Comparison of ENCODE assay signal across 23 mouse cellular contexts in genomic region chr4:35405301-35406006, GRCm38 (mm10).
A peak's percentile ranks its signal among the peaks of the same experiment; 100 is the strongest.
DNase-seq lines count a peak whose midpoint lies in the region; ATAC-seq and TF ChIP-seq lines count a peak whose summit lies in the region.
"Had no signal": no experiment of that assay in that cellular context is flagged by ENCODE, and none has a peak within 500 bp of the region (broad histone marks: within the 10 kb centered on the region; RNA-seq: fewer than 3 reads in every experiment).

No protein-coding gene starts in this region.

- H3K4me2 ChIP-seq in limb, embryonic 11.5 days (ENCODE audit: low read depth, severe bottlenecking), result no peak overlapping the region
- H3K4me2 ChIP-seq in midbrain, embryonic 13.5 days (replicated peaks), result no peak overlapping the region
- H3K4me2 ChIP-seq: embryonic facial prominence, embryonic 15.5 days; heart, embryonic 15.5 days; intestine, embryonic 15.5 days had no signal

- no peaks in the 10 kb centered on the region for H3K9me3 ChIP-seq in limb, embryonic 11.5 days (ENCODE audit: control insufficient read depth, low read length)
- no peaks in the 10 kb centered on the region for H3K9me3 ChIP-seq in limb, embryonic 10.5 days (replicated peaks)
- H3K9me3 ChIP-seq in midbrain, embryonic 13.5 days, result no peaks in the 10 kb centered on the region
- H3K9me3 ChIP-seq: embryonic facial prominence, embryonic 15.5 days; heart, embryonic 15.5 days; intestine, embryonic 15.5 days had no signal

- no peak for TF ChIP-seq POLR2A in brain, embryonic 14.5 days (IDR thresholded peaks at IDR 0.05; ENCODE audit: borderline replicate concordance, extremely low read depth, insufficient read depth, insufficient read length, poor library complexity, severe bottlenecking)

- peak; percentile 19 for DNase-seq in limb, embryonic 11.5 days (ENCODE audit: low spot score)
- no peak for DNase-seq in limb, embryonic 10.5 days (ENCODE audit: low spot score)
- DNase-seq in brain, adult 2 months (ENCODE audit: low read depth, low spot score), result peak; percentile 7
- DNase-seq in brain, embryonic 14.5 days (ENCODE audit: low read depth), result peak; percentile 62
- no peak for DNase-seq in kidney, postnatal 36 days
- no peak for DNase-seq in B cell, adult 2 months
- DNase-seq in urinary bladder, postnatal 10 days (ENCODE audit: low spot score), result no peak
- DNase-seq: adrenal gland, postnatal 10 days; cerebellum, adult 8-10 months; gastrocnemius, postnatal 36 days; heart, postnatal 4 days; layer of hippocampus, adult 9-11 months; liver; liver, postnatal 0 days had no signal

- no peak overlapping the region for H3K4me3 ChIP-seq in limb, embryonic 11.5 days (ENCODE audit: low read depth, low read length)
- H3K4me3 ChIP-seq in limb, embryonic 10.5 days, result no peak overlapping the region
- H3K4me3 ChIP-seq in midbrain, embryonic 13.5 days (replicated peaks), result no peak overlapping the region
- H3K4me3 ChIP-seq: embryonic facial prominence, embryonic 15.5 days; heart, embryonic 15.5 days; intestine, embryonic 15.5 days; left cerebral cortex, adult 2 months; myocyte had no signal

- no peak overlapping the region for H3K27ac ChIP-seq in limb, embryonic 11.5 days (replicated peaks; ENCODE audit: low read depth, low read length)
- H3K27ac ChIP-seq in limb, embryonic 10.5 days, result no peak overlapping the region
- H3K27ac ChIP-seq in midbrain, embryonic 13.5 days, result peak overlapping the region; percentile 56; the same call in 1 of the 2 replicates
- H3K27ac ChIP-seq: embryonic facial prominence, embryonic 15.5 days; heart, embryonic 15.5 days; intestine, embryonic 15.5 days; left cerebral cortex, adult 2 months; macrophage had no signal

- ATAC-seq in limb, embryonic 11.5 days (ENCODE audit: insufficient number of reproducible peaks, low FRiP score, low TSS enrichment, low read depth), result no peak
- ATAC-seq in midbrain, embryonic 13.5 days, result 0 out of 2 replicates have a peak, but pooled peaks have one; percentile 44
- ATAC-seq: activated CD4-positive, CD25-positive, alpha-beta regulatory T cell, adult 4 months; intestine, embryonic 15.5 days; liver, postnatal 0 days; lung, postnatal 0 days had no signal

- H3K4me1 ChIP-seq in limb, embryonic 11.5 days (ENCODE audit: control insufficient read depth, insufficient read depth, low read length), result no peaks in the 10 kb centered on the region
- peaks cover 23% of the 10 kb centered on the region for H3K4me1 ChIP-seq in limb, embryonic 10.5 days
- H3K4me1 ChIP-seq in midbrain, embryonic 13.5 days (replicated peaks), result peaks cover 15% of the 10 kb centered on the region
- H3K4me1 ChIP-seq: heart, embryonic 15.5 days; intestine, embryonic 15.5 days had no signal

- WGBS in limb, embryonic 11.5 days, result 74% methylated on average over 7 of the region's 7 CpGs
- 85% methylated on average over 7 of the region's 7 CpGs for WGBS in limb, embryonic 10.5 days
- WGBS in midbrain, embryonic 13.5 days, result 51% methylated on average over 7 of the region's 7 CpGs

- no peaks in the 10 kb centered on the region for H3K36me3 ChIP-seq in limb, embryonic 11.5 days (ENCODE audit: control insufficient read depth, insufficient read depth, low read length)
- H3K36me3 ChIP-seq in limb, embryonic 10.5 days, result no peaks in the 10 kb centered on the region
- H3K36me3 ChIP-seq in midbrain, embryonic 13.5 days, result no peaks in the 10 kb centered on the region
- H3K36me3 ChIP-seq: embryonic facial prominence, embryonic 15.5 days; heart, embryonic 15.5 days; intestine, embryonic 15.5 days had no signal

- no peak for TF ChIP-seq CTCF in brain, embryonic 14.5 days (IDR thresholded peaks at IDR 0.05; ENCODE audit: borderline replicate concordance, extremely low read depth, insufficient read depth, insufficient read length)

- no peaks in the 10 kb centered on the region for H3K27me3 ChIP-seq in limb, embryonic 11.5 days (ENCODE audit: control insufficient read depth, insufficient read depth, low read length)
- H3K27me3 ChIP-seq in limb, embryonic 10.5 days (ENCODE audit: low read depth, poor library complexity, severe bottlenecking), result no peaks in the 10 kb centered on the region
- no peaks in the 10 kb centered on the region for H3K27me3 ChIP-seq in midbrain, embryonic 13.5 days
- H3K27me3 ChIP-seq: embryonic facial prominence, embryonic 15.5 days; heart, embryonic 15.5 days; intestine, embryonic 15.5 days had no signal

- no peak overlapping the region for H3K9ac ChIP-seq in limb, embryonic 11.5 days (ENCODE audit: low read length)
- no peak overlapping the region for H3K9ac ChIP-seq in midbrain, embryonic 13.5 days (replicated peaks)
- H3K9ac ChIP-seq: embryonic facial prominence, embryonic 15.5 days; heart, embryonic 15.5 days; intestine, embryonic 15.5 days; liver, postnatal 0 days had no signal

Comparison
In these comparisons a context has a peak if more than half of its experiments do, and no peak if none do; other contexts are left out.
1. DNase-seq: peak in limb, embryonic 11.5 days (single experiment), brain, adult 2 months (single experiment) and brain, embryonic 14.5 days (single experiment); none in limb, embryonic 10.5 days (single experiment), kidney, postnatal 36 days (0 of 2), B cell, adult 2 months (0 of 2) and urinary bladder, postnatal 10 days (single experiment).